Mouse (Mus musculus) adrenal gland, adult 8-10 months (tissue): ENCODE data around the gene Gipr. TPM values are rescaled to one million over a fixed set of nuclear protein-coding genes. Genes with fewer than 3 reads are reported as not detected.

ENCODE experiments used
- DNase-seq: peaks from one replicate; pipeline ENCODE4 v3.0.0; 2022
- total RNA-seq, 4 experiments: library from RNA; stranded (reverse); gene quantifications; 2 replicates each; pipeline ENCODE4 v1.2.4; 2022

Gipr gene
- 1 to 10 TPM in 1 of 4 experiments, under 1 TPM in 3; 0.17 to 1.5 (median 0.64) TPM for total RNA-seq

- no peak for DNase-seq
Observed at GRCm38 (mm10) chr7:19165656-19166423, at the start of gene Gipr. Gene Gipr (minus strand): TSS chr7:19166127.

DNA sequence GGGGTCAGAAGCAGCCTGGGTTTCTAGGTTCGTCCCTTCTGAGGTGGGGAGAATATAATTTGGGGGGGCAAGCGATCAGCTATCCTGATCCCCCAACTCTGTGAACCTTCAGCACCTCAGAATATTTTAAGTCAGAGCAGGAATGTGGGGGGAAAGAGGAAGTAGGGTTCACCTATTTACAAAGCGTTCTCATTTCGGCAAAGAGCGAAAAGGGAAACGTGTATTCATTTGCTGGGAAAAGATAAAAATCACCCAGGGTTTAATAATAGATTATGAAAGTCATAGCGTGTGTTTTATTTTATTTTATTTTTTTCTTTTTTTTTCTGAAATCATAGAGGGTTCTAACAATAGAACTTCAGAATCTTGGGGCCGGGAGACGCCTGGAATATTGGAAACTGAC is 49.0 kb upstream of the Gipr start:
- no peak for DNase-seq

GRCm38 (mm10) chr7:19214369-19214768 is 48.4 kb upstream of the Gipr start:
- DNase-seq: no peak

- no peak for DNase-seq
Observed at GRCm38 (mm10) chr7:19213385-19213784, 47.5 kb upstream of the Gipr start.

- DNase-seq: no peak
Observed at GRCm38 (mm10) chr7:19211996-19212755, 46.2 kb upstream of the Gipr start, which contains the start of gene Gpr4. Gene Gpr4 (plus strand): TSS chr7:19212538.

GRCm38 (mm10) chr7:19211041-19211675 is 45.2 kb upstream of the Gipr start:
- DNase-seq: no peak

- no peak for DNase-seq
Observed at GRCm38 (mm10) chr7:19210010-19210409, 44.1 kb upstream of the Gipr start.

DNA sequence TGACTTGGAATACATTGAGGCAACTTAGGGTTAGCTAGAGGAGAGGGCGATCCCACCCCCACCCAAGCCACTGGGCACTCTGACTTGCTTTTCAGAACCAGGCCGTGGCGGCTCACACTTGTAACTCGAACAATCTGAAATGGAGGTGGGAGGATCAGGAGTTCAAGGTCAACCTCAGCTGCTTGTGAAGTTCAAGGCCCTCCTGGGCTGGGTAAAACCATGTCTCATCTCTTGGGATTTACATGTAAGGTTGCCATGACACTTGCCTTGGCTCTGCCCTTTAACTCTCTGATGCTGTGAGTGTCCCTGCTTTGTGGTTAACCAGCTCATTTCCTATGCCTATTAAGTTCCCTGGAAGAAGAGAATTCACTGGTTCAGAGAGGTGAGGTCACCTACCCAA is 43.6 kb upstream of the Gipr start:
- DNase-seq: no peak

DNA sequence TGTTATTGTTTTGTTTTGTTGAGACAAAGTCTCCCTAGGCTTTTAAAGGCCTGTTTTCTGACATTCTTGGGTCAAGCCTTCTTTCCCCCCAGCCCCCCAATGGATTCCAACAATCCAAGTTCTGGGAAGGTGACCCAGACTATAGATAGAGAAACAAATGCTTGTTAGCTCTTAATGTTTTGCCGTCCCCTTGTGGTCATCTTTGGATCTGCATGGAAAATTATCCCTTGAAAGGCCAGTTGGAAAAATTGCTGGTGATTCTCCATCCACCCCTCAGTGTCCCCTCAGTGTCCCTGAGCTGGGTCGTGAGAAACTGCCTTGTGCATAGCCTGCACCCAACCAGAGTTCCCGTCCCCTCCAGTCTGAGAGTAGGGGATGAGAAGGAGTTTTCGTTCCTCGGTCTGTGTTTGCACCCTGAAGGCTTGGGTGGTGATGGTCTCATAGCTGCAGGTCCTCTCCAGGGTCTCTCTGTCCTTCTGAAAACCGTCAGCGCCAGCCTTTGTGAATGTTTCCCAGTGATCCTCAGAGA is 43.1 kb upstream of the Gipr start:
- DNase-seq: no peak

- DNase-seq: no peak
Observed at GRCm38 (mm10) chr7:19208201-19208910, 42.4 kb upstream of the Gipr start.

DNA sequence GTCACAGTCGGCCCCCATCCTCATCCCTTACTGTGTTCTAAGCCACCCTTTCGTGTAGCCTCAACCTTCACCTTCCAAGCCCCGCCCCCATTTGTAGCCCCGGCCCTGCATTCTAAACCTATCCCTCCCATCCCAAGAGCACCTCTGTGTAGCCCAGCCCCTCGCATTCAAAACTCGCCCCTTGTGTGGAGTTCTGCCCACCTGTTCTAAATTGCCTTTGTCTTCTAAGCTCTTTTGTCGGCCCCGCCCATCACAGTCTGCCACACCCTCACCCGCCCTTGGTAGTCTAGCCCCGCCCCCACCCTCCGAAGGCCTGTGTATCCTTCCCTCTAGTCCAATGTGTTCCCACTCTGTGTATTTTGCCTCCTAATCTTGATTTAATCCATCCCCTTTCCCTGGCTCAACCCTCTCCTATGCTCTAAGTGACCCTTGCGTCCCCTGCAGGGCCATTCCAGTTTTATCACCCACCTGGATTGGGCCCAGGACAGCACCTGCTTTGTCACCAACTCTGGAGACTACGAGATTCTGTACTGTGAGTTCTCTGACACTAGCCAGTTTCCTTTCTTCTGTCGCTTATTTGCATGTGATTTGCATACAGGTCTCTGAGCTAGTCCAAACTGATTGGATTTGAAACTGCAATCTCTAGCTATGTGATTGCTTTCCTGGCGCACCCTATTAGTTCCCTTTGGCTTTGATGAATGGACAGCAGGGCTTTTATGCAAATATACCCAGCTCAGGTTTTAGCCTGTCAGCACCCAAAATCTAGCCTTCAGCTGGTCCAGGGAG is 36.3 kb upstream of the Gipr start:
- DNase-seq: no peak

DNA sequence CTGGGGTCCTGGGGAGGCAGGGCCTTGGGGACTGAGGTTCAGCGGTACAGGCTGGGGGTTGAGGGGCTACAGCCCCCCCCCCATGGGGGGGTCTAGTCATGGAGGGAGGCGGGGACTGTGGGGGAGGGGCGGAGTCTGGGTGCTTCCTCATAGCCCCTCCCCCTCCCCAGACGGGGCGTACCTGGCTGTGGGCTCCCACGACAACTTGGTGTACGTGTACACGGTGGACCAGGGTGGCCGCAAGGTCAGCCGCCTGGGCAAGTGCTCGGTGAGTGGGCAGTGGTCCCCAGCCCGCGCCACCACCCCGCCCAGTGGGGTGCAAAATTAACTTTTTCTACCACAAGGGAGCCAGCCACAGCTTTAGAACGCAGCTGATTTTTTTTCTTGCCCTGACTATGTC is 35.7 kb upstream of the Gipr start:
- no peak for DNase-seq

DNA sequence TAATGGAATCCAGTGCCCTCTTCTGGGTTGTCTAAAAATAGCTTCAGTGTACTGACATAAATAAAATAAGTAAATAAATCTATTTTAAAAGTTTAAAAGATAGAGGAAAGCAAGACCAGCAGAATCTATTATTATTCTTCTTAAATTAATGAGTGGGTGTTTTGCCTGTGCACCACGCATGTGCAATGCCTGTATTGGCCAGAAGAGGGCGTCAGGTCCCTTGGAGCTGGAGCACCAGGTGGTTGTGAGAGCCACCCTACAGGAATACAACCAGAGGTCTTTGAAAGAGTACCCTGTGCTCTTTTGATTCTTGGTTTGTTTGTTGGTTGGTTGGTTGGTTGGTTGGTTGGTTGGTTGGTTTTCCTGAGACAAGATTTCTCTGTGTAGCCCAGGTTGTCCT is 32.1 kb upstream of the Gipr start:
- no peak for DNase-seq

- no peak for DNase-seq
Observed at GRCm38 (mm10) chr7:19196676-19197075, 30.7 kb upstream of the Gipr start.

DNA sequence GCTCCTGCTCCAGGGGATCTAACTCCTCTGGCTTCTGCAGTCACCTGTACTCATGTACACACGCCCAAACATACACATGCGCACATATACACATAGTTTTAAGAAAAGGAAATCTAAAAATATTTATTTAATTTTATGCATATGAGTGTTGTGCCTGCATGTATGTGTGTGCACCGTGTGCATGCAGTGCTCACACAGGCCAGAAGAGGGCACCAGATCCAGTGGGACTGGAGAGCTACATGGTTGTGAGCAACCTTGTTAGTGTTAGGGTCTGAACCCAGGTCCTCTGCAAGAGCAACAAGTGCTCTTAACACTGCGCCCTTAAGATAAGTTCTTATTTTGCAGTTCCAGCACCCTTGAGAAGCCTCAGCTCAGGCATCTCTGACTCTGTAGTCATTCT is 28.7 kb upstream of the Gipr start:
- DNase-seq: no peak

GRCm38 (mm10) chr7:19184758-19185157 is 18.8 kb upstream of the Gipr start:
- DNase-seq: no peak

GRCm38 (mm10) chr7:19184250-19184649 is 18.3 kb upstream of the Gipr start:
- no peak for DNase-seq

DNA sequence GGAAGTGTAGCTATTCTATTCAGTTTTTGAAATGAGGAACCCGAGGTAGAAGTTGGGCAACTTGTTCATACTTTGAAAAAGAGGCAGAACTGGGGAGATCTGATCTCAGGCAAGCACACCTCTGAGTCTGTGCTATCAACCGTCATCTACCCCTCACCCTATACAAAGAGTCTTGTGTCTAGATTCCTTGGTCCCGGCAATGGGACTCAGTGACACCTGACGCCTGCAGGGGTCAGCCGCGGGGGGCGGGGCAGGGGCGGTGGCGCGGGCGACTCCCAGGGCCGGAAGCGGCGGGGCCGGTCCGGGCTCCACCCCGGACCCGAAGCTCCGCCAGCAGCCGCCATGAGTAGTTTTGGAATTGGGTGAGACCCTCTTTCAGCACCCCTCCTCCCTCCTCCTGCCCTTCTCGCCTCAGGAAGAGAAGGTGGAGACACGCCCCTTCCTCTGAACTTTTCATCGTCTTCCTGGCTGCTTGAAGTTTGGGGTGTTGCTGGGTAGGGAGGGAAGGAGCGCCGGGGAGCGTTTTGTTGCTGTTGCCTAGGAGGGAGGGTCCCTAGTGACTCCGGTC is 15.0 kb upstream of the Gipr start:
- no peak for DNase-seq

DNA sequence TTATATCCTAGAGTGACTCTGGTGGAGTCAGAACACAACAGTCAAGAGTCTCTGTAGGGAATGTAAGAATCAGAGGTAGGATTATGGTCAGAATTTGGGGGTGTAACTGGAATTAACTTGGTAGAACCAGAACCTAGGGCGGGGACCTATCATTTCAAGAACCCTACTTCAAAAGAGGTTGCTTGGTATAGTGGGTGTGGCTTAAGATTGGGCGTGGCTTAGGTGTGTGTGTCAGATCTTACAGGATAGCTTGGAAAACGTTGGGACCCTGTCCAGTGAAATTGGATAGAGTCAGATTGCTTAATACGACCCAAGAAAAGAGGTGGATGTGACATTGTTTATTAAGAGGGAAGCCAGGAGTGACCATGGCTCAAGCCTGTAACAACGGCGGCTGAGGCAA is 14.0 kb upstream of the Gipr start:
- no peak for DNase-seq

- peak; percentile 60 for DNase-seq
Observed at GRCm38 (mm10) chr7:19179173-19179572, 13.2 kb upstream of the Gipr start.

- no peak for DNase-seq
Observed at GRCm38 (mm10) chr7:19178443-19179092, 12.6 kb upstream of the Gipr start.
